Mouse (Mus musculus) stomach, embryonic 15.5 days (tissue): ENCODE measurements at regions not wholly inside any gene's neighbourhood (a gene's known extent, or its start where the extent isn't known, plus 50 kb on each side); places are given as distances from the start of the nearest gene placed in this dataset.

Source experiments
- ATAC-seq: fragments of 200-750 bp; cut with Nextera tagmentation; 2 replicates; pipeline ENCODE4 v1.8.0; 2017; ENCODE audit warnings: low read depth, moderate number of reproducible peaks, moderate TSS enrichment; ENCODE audit not compliant: insufficient read depth, low FRiP score
- H3K27ac ChIP-seq: fragments of 300-500 bp; sonication (generic); 2 replicates; pipeline ENCODE4 v1.5.1; 2015; ENCODE audit warnings: mild to moderate bottlenecking, inconsistent platforms
- H3K27me3 ChIP-seq: fragments of 300-500 bp; sonication (generic); replicated peaks from 2 replicates; pipeline ENCODE4 v1.6.1; 2015; ENCODE audit warnings: inconsistent platforms
- H3K36me3 ChIP-seq: fragments of 300-500 bp; sonication (generic); 2 replicates; pipeline ENCODE4 v1.6.1; 2015; ENCODE audit warnings: inconsistent platforms
- H3K4me1 ChIP-seq: fragments of 300-500 bp; sonication (generic); 2 replicates; pipeline ENCODE4 v1.6.1; 2015; ENCODE audit warnings: inconsistent platforms
- H3K4me2 ChIP-seq: fragments of 300-500 bp; sonication (generic); 2 replicates; pipeline ENCODE4 v1.6.1; 2015; ENCODE audit warnings: mild to moderate bottlenecking, inconsistent platforms
- H3K4me3 ChIP-seq: fragments of 300-500 bp; sonication (generic); replicated peaks from 2 replicates; pipeline ENCODE4 v1.5.1; 2015; ENCODE audit warnings: inconsistent platforms
- H3K9ac ChIP-seq: fragments of 300-500 bp; sonication (generic); 2 replicates; pipeline ENCODE4 v1.6.1; 2015; ENCODE audit warnings: inconsistent platforms
- H3K9me3 ChIP-seq: fragments of 300-500 bp; sonication (generic); 2 replicates; pipeline ENCODE4 v1.6.1; 2016; ENCODE audit warnings: inconsistent platforms
- WGBS: fragments of 180-500 bp; shearing (Covaris S2); methylation state at CpG from one replicate; pipeline ENCODE4 v1.1.7; 2015; 5-methylcytosine and 5-hydroxymethylcytosine counted together

- 69% methylated on average over 7 of the region's 7 CpGs for WGBS
- H3K36me3 ChIP-seq = no peaks in the 10 kb centered on the region
- no peak for ATAC-seq
- H3K4me3 ChIP-seq = no peak overlapping the region
- no peak overlapping the region for H3K9ac ChIP-seq
- H3K4me1 ChIP-seq = no peaks in the 10 kb centered on the region
- H3K9me3 ChIP-seq = no peaks in the 10 kb centered on the region
- no peaks in the 10 kb centered on the region for H3K27me3 ChIP-seq
- no peak overlapping the region for H3K27ac ChIP-seq
- no peak overlapping the region for H3K4me2 ChIP-seq
Measured at GRCm38 (mm10) chr5:100239632-100240031, 80.0 kb upstream of the Tmem150c start.

DNA sequence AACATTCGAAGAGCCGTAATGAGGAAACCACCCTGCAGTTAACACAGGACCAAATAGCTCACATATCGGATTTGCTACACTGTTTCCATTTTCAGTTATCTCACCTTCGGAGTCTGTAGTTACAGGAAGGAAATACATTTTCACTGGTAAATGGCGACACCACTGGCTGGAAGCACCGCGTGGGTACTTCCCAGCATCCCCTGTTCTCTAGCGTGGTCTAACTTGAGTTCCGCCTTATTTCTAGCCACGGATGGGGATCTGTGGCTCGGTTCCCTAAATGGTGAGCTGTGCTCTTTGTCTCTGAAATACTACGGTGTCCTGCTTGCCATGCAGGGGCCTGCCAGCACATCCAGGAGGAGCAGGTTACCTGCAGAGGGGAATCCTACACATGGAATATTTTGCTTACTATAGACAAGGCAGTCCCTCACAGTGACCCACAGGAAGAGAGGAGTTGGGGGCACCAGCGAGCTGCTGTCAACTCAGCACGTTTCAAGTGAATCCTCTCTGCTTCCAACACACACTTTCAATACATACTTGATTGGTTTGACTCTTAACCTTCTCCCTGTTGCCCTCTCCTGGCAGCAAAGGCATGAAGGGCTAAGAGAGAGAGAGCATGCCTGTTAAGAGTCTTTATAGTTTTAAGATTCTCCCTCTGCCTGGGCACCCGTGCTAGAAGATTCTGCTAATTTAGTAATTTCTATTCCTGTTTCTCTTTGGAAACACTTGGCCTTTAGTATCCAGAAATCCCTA lies 78.9 kb upstream of the Tmem150c start:
- no peak overlapping the region for H3K9ac ChIP-seq
- WGBS = 80% methylated on average over 15 of the region's 15 CpGs
- no peak for ATAC-seq
- no peaks in the 10 kb centered on the region for H3K36me3 ChIP-seq
- no peaks in the 10 kb centered on the region for H3K27me3 ChIP-seq
- no peak overlapping the region for H3K4me2 ChIP-seq
- H3K4me1 ChIP-seq = no peaks in the 10 kb centered on the region
- no peak overlapping the region for H3K4me3 ChIP-seq
- no peak overlapping the region for H3K27ac ChIP-seq
- no peaks in the 10 kb centered on the region for H3K9me3 ChIP-seq

DNA sequence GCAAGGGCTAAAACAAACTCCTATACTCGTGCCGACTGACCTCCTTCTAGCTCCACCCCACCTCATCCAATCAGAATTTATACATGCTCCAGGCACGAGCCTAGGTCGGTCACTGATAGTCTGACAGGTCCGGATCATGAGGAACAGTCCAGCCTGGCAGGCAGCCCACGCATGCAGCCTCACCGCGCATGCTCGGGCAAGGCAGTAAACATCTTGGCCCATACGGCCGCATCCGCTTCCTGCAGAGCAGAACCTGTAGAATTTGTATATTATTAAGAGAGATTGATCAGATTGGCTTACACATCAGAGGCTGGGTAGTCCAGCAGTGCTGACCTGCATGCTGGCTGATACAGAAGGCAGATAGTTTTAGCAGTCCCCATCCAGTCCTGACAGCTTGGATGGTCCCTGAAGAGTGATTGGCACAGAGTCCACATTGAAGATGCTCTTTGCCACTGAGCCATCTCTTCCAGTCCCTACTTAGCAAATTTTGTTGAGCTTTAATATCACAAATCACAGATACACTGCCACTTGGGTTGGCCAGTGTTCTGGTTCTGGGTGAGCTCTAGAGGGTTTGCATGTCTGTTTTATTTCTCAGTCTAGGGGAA lies 78.2 kb upstream of the Tmem150c start:
- Histone ChIP-seq H3K9ac (no peak overlapping the region), H3K27me3 (no peaks in the 10 kb centered on the region), H3K27ac (no peak overlapping the region), H3K4me2 (no peak overlapping the region), H3K4me1 (no peaks in the 10 kb centered on the region), H3K4me3 (no peak overlapping the region), H3K36me3 (no peaks in the 10 kb centered on the region), H3K9me3 (no peaks in the 10 kb centered on the region)
- no peak for ATAC-seq
- WGBS = 87% methylated on average over 12 of the region's 12 CpGs

GRCm38 (mm10) chr5:100236277-100236676 lies 76.7 kb upstream of the Tmem150c start:
- no peak for ATAC-seq
- Histone ChIP-seq H3K4me2 (no peak overlapping the region), H3K27ac (no peak overlapping the region), H3K4me3 (no peak overlapping the region), H3K4me1 (no peaks in the 10 kb centered on the region), H3K27me3 (no peaks in the 10 kb centered on the region), H3K9me3 (no peaks in the 10 kb centered on the region), H3K9ac (no peak overlapping the region), H3K36me3 (no peaks in the 10 kb centered on the region)
- WGBS = 90% methylated on average over 17 of the region's 17 CpGs

DNA sequence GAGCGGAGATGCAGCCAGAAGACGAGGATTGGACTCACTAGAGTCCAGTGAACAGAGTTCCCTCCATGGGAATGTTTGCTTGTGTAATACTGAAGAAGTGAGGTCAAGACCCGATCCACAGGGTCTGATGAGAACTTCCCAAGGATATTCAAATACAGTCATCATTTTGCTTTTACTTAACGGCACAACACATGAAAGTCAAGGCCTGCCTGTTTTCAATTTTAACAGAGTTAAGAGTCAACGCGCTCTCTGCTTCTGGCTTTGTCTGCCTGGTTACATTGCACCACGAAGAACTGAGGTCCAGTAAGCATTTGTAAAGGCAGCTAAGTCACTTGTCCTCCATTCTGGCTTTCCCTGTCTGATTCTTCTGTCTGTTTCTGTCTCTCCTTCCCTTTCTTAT lies 72.5 kb upstream of the Tmem150c start:
- no peak overlapping the region for H3K27ac ChIP-seq
- 82% methylated on average over 7 of the region's 7 CpGs for WGBS
- H3K36me3 ChIP-seq = no peaks in the 10 kb centered on the region
- no peak overlapping the region for H3K4me3 ChIP-seq
- no peak overlapping the region for H3K4me2 ChIP-seq
- no peak for ATAC-seq
- H3K9ac ChIP-seq = no peak overlapping the region
- no peaks in the 10 kb centered on the region for H3K9me3 ChIP-seq
- no peaks in the 10 kb centered on the region for H3K4me1 ChIP-seq
- no peaks in the 10 kb centered on the region for H3K27me3 ChIP-seq

- H3K27me3 ChIP-seq = no peaks in the 10 kb centered on the region
- ATAC-seq = no peak
- no peaks in the 10 kb centered on the region for H3K4me1 ChIP-seq
- no peaks in the 10 kb centered on the region for H3K36me3 ChIP-seq
- H3K9me3 ChIP-seq = no peaks in the 10 kb centered on the region
- no peak overlapping the region for H3K9ac ChIP-seq
- H3K27ac ChIP-seq = no peak overlapping the region
- H3K4me2 ChIP-seq = no peak overlapping the region
- no peak overlapping the region for H3K4me3 ChIP-seq
- 74% methylated on average over 11 of the region's 11 CpGs for WGBS
Measured at GRCm38 (mm10) chr5:100231574-100231973, 72.0 kb upstream of the Tmem150c start.

DNA sequence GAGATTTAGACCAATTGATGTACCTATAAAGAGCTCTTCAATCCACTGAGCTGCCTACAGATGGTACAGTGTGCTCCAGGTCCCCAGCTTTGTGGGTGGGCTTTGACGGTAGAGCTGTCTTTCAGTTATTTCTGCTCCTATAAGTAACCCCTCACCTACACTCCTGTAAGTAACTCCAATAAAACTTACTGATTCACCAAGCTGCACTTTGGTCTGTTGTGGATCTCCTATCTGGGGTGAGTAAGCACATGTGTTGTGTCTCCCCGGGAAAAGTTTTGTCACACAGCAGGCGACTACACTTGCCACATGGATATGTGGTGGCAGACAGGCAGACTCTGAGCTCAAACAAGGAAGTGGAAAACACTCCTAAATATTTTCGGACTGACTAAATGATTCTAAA lies 70.4 kb upstream of the Tmem150c start:
- H3K9ac ChIP-seq = no peak overlapping the region
- H3K4me1 ChIP-seq = no peaks in the 10 kb centered on the region
- no peak overlapping the region for H3K4me3 ChIP-seq
- H3K27me3 ChIP-seq = no peaks in the 10 kb centered on the region
- no peaks in the 10 kb centered on the region for H3K9me3 ChIP-seq
- H3K27ac ChIP-seq = no peak overlapping the region
- H3K4me2 ChIP-seq = no peak overlapping the region
- no peak for ATAC-seq
- WGBS = 81% methylated on average over 4 of the region's 4 CpGs
- H3K36me3 ChIP-seq = no peaks in the 10 kb centered on the region

- no peaks in the 10 kb centered on the region for H3K36me3 ChIP-seq
- no peak overlapping the region for H3K27ac ChIP-seq
- no peaks in the 10 kb centered on the region for H3K9me3 ChIP-seq
- WGBS = 62% methylated on average over 5 of the region's 5 CpGs
- no peaks in the 10 kb centered on the region for H3K27me3 ChIP-seq
- no peak overlapping the region for H3K4me2 ChIP-seq
- no peak for ATAC-seq
- H3K4me3 ChIP-seq = no peak overlapping the region
- H3K9ac ChIP-seq = no peak overlapping the region
- no peaks in the 10 kb centered on the region for H3K4me1 ChIP-seq
Measured at GRCm38 (mm10) chr5:100227888-100228287, 68.3 kb upstream of the Tmem150c start.

DNA sequence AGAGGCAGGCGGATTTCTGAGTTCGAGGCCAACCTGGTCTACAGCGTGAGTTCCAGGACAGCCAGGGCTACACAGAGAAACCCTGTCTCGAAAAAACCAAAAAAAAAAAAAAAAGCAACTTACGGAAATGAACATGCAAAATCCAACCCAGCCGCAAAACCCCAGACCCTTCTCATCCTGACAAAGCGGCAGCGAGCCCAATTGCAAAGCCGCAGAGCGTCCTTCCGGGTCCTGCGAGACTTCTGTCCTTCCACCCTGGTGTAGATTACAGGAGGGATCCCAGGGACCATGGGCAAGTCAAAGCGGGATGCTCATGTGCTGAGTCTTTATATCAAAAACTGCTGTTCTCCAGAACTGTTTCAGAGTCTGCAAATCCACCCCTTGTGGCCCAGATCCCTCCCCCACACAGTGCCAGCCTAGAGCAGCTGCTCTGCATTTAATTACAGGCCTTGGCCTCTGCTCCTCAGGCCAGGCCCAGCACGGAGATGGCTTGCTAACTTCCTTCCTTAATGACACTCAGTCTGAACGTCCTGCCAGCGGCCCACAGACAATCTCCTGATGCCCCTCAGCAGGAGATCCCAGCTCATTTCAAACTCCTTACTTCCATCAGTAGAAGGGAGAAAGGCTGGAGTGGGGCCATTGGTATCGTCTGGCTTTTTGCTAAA lies 67.1 kb upstream of the Tmem150c start:
- WGBS = 73% methylated on average over 17 of the region's 17 CpGs
- H3K4me1 ChIP-seq = no peaks in the 10 kb centered on the region
- H3K4me3 ChIP-seq = no peak overlapping the region
- H3K36me3 ChIP-seq = no peaks in the 10 kb centered on the region
- H3K9me3 ChIP-seq = no peaks in the 10 kb centered on the region
- no peak overlapping the region for H3K4me2 ChIP-seq
- ATAC-seq = no peak
- no peaks in the 10 kb centered on the region for H3K27me3 ChIP-seq
- H3K27ac ChIP-seq = no peak overlapping the region
- H3K9ac ChIP-seq = no peak overlapping the region

DNA sequence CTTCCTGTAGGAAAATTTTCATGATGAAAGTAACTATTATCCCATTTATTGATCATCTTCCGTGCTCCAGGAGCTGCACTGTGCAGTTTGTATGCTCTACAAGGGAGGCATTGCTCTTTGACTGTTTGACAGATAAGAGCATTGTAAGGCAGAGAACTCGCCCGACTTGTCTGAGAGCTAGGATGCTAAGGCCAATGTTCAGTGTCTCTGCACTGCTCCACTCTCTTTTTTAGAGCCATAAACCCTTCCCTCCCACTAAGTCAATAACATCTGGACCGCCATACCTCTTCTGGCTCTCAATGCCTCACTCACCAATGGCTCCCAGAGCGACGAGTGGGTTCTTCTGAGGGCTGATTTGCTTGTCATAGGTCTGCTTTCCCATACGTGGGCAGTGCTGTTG lies 65.9 kb upstream of the Tmem150c start:
- Histone ChIP-seq H3K9ac (no peak overlapping the region), H3K4me3 (no peak overlapping the region), H3K4me2 (no peak overlapping the region), H3K27me3 (no peaks in the 10 kb centered on the region), H3K27ac (no peak overlapping the region), H3K36me3 (no peaks in the 10 kb centered on the region), H3K9me3 (no peaks in the 10 kb centered on the region), H3K4me1 (no peaks in the 10 kb centered on the region)
- WGBS = 63% methylated on average over 7 of the region's 7 CpGs
- ATAC-seq = no peak

DNA sequence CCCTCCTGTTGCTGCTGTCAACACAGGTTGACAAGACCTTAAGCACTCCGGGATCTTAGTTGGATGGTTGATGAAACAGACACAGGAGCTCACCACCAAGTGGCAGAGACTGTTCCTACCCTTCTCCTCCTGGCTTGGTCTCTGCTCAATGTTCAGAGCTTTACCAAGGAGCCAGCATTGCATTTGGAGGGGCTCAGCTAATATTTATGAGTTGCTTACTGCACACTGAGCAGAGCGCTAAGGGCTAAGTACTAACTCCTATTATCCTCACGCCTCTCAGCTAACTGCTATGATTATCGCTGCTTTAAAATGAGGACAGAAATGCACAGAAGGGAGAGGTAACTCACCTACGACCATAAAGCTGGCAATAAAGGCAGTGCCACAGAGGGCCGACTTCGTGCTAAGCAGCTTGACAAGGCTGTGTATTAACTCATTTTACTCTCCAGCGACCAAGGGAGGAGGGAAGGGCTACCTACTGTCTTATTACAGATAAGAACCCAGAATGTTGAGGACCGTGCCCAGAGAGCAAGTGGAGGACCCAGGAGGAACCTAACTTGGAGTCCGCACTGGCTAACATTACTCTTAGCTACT lies 65.3 kb upstream of the Tmem150c start:
- 70% methylated on average over 10 of the region's 10 CpGs for WGBS

DNA sequence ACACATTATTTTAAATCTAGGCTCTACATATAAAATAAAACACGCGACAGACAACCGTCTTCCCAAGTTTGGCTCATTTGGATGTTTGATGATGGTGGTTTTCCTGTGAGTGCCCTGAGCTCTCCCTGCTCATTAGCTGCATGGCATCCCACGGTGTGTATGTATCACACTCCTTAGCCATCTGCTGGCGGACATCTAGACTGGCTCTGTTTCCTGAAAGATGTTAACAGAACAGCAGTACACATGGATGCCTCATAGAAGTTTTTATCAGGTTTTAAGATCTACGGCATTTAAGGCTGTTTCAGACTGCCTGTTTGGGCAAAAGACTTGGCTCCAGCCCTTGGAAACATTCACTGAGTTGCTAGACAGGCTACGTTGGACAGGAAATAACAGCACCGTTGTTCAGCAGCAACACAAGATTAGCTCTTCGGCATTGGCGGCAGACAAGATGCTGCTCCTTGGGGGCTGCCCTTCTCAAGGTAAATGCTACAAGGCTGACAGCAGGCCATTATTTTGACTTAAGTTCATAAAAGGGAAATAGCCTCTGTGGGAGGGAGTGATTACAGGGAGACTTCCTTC lies 61.5 kb upstream of the Tmem150c start:
- no peaks in the 10 kb centered on the region for H3K36me3 ChIP-seq
- no peaks in the 10 kb centered on the region for H3K27me3 ChIP-seq
- no peak overlapping the region for H3K27ac ChIP-seq
- H3K4me3 ChIP-seq = no peak overlapping the region
- H3K4me2 ChIP-seq = no peak overlapping the region
- no peaks in the 10 kb centered on the region for H3K9me3 ChIP-seq
- no peak overlapping the region for H3K9ac ChIP-seq
- ATAC-seq = no peak
- H3K4me1 ChIP-seq = no peaks in the 10 kb centered on the region
- 61% methylated on average over 10 of the region's 10 CpGs for WGBS

More for the DNA sequence above, 65.3 kb upstream of the Tmem150c start:
- ATAC-seq = no peak
- H3K27ac ChIP-seq = no peak overlapping the region
- no peaks in the 10 kb centered on the region for H3K27me3 ChIP-seq
- H3K36me3 ChIP-seq = no peaks in the 10 kb centered on the region
- H3K9me3 ChIP-seq = no peaks in the 10 kb centered on the region
- H3K4me3 ChIP-seq = no peak overlapping the region
- H3K9ac ChIP-seq = no peak overlapping the region
- H3K4me1 ChIP-seq = no peaks in the 10 kb centered on the region
- no peak overlapping the region for H3K4me2 ChIP-seq
